Mouse (Mus musculus): ENCODE results near the gene Fkbp8. TPM values are rescaled to one million over a fixed set of nuclear protein-coding genes. Genes with fewer than 3 reads are reported as not detected.

The Fkbp8 gene
- total RNA-seq (2021) = 100 to 1,000 TPM; 311 to 344 TPM

DNA sequence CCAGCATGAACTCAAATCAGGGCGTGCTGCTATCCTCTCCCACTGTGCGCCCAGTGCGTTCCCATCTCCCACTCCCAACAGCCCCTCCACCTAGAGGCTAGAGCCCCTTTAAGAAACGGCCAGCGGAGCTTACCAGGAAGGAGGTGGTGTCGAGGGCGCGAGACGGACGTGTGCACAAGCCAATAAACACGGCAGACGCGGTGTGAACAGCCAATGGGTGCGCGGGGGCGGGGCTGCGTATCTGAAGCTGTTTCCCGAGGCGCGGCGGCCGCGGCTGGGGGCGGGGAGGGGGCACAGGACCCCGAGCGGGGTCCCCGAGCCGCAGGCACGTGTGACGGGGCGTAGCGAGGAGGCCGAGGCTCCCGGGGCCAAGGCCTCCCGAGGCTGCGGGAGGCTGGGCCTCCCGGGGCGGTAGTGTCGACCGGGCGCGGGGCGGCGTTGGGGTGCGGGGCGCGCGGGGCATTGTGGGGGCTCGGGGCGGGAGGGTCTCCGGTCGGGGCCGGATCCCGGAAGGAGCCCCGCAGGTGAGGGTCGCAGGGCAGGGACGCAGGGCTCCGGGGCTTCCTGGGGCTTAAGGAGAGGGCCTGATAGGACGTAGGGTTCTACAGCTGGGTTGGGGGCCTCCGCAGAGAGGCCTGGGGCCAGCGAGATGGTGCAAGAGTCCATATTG, at the start of gene Fkbp8, which contains the start of gene Kxd1:
Gene Fkbp8, plus strand, starts transcription at position 213 of the 670 bp plus-strand sequence.
Gene Kxd1, minus strand, starts transcription at position 445 of the 670 bp plus-strand sequence.
- intact Hi-C loops (cut with DNase I) = no loop called here

DNA sequence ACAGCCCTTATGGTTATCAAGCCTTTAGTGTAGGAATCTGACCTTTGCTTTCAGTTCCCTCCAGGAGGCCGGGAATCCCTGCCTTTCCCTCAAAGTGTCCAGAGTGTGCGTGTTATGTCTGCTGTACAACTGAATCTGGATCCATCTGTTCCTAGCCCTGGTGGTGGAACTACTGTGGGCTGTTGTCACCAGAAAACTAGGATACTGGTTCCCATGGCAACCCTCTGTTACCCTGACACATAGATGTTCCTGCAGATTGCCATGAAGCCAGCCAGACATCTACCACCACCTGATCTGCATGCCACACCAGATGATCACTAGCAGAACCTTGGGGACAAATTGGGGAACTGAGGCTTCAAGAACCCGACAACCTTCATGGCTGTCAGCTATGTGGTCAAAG, 45.6 kb upstream of the Fkbp8 start:
- no peak for DNase-seq
- intact Hi-C loops (cut with DNase I) = no loop called here

More for the DNA sequence above, at the start of gene Fkbp8, which contains the start of gene Kxd1:
- peak; percentile 98 for DNase-seq

DNA sequence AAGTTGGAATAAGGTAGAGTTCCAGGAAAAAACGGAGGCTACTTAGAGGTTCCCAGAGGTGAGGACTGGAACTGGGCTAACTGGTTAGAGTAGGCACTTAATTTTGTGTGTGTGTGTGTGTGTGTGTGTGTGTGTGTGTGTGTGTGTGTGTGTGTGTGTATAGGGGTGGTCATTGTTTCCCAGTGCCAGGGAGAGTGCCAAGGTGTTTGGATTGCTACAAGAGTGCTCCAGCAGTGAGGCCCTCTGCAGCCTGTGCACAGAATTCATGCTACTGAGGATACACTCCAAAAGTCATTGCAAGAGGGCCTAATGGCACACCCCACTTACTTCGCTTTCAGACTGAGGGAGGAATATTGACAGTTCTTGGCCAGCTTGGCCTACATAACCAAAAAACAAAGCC, 44.6 kb upstream of the Fkbp8 start:
- no peak for DNase-seq
- intact Hi-C loops (cut with DNase I) = no loop called here

DNA sequence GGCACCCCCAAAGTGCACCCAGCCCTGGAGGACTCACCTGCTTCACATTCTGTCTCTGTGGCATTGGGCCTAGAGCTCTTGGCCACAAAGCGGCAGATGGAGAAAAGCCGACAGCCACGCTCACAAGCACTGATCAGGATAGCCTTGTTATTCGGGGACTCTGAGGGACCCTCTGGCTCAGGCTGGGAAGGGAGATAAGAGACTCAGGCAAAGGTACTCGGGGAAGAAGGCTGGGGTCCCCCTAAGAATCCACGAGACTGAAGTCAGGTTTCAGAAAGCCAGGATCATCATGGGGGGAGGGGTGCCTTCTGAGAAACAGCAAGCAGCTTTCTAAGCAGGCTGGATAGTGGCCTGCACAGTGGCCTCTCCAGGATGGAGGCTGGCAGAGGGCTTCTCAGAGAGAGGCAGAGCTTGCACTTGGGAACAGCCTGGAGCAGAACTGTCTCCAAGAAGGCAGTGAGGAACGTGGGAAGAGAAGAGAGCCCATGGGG, 41.3 kb upstream of the Fkbp8 start:
- intact Hi-C loops (cut with DNase I) = no loop called here
- DNase-seq = no peak

DNA sequence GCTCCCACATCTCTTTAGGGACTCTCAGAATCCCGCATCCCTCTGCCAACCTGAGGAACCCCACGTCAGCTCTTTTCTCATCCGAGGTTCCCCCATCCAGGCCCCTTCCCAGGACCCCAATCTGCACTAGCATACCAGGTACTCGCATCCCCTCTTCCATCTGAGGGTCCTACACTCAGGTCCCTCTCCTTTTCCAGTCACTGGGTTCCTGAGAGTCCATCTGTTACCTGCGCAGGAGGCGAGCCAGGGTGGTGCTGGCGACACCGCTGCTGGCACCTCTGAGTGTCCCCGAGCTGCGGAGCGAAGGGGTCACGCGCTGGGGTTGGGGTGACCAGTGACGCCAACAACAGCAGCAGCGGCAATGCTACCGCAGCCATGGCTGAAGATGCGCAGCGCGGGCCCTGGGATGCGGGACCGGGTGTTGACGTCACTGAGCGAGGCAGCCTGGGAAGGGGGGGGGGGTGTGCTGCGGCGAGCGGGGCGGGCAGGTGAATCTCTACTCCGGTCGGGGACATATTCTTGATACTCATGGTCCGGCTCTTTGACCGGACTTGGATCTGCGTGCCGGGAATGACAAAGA, 40.5 kb upstream of the Fkbp8 start, which contains the start of gene Tmem59l:
Gene Tmem59l, minus strand, starts transcription at position 418 of the 580 bp plus-strand sequence.
- intact Hi-C loops (cut with DNase I) = no loop called here
- DNase-seq = no peak

DNA sequence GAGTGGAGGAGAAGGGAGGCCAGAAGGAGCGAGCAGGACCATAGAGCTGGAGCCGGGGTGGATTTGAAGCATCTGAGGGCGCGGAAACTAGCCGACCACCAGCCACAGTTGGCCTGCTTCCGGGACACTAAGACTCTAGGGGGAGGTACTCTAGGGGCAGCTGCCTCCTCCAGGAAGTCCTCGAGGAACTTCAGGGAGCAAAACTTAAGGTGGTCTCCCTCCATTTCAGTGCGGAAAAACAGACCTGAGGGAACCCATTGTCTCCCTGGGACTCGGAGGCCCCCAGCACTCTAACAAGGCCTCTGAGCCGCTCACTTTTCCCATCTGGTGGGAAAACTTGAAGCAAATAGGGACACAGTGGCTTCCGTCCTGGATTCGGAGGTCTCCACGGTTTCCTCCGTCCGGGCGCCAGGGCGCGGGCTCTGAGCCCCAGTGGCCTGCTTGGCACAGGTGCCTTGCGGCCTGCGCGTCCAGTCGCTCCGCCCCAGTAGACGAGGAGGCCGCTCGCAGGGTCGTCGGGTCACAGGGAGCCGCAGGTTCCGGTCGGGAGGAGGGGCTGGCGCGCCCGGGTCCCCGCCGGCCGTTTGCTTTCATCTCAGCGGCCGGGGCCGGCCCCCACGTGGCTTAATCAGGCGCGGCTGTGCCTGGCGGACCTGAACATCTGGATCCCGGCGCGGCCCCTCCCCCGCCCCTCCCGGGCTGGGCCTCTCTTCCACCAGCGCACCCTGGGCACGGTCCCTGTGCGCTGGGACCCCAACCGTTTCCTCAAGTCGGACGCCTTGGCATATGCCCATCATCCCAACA, 39.3 kb upstream of the Fkbp8 start:
- intact Hi-C loops (cut with DNase I) = no loop called here
- DNase-seq = no peak

DNA sequence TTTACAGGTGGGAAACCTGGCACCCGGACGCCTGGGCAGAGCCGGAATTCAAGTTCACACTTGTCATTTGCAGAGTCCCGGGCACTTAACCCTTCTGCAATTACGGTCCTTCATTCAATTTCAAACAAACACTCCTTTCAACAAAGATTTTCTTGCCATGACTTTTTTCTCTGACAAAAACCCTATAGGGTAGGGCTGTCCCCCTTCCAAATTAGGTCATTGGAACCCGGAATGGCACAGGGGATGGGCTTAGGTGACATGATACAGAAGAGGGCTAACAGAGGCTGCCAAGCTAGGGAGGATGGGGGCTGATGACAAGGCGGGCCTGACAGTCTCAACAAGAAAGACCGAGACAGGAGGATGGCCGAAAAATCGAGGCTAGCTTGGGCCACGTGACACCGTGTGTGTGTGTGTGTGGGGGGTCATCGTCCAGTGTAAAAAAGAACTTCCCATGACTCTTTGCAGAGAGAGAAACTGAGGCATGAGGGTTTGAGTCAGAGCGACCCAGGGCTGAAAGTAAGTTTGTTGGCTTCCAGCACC, 38.5 kb upstream of the Fkbp8 start:
- intact Hi-C loops (cut with DNase I) = no loop called here
- DNase-seq = no peak

DNA sequence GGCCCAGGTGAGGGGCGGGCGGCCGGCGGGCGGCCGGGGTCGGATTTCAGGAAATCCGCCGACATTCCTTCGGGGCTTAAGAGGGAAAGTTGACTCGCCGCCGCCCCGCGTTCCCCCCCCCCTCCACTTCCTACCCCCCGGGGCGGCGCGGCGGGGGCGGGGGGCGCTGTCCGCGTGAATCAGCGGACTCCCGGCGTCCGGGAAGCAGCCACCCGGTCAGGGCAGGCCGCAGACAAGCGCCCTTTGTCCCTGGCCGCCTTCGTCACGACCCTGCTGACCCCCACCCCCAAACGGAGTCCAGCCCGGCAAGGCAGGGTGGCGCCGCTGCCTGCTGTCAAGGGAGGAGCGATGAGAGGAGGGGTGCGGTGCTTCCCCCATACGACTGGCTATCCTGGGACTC, 37.9 kb upstream of the Fkbp8 start:
- DNase-seq = no peak
- intact Hi-C loops (cut with DNase I) = no loop called here

DNA sequence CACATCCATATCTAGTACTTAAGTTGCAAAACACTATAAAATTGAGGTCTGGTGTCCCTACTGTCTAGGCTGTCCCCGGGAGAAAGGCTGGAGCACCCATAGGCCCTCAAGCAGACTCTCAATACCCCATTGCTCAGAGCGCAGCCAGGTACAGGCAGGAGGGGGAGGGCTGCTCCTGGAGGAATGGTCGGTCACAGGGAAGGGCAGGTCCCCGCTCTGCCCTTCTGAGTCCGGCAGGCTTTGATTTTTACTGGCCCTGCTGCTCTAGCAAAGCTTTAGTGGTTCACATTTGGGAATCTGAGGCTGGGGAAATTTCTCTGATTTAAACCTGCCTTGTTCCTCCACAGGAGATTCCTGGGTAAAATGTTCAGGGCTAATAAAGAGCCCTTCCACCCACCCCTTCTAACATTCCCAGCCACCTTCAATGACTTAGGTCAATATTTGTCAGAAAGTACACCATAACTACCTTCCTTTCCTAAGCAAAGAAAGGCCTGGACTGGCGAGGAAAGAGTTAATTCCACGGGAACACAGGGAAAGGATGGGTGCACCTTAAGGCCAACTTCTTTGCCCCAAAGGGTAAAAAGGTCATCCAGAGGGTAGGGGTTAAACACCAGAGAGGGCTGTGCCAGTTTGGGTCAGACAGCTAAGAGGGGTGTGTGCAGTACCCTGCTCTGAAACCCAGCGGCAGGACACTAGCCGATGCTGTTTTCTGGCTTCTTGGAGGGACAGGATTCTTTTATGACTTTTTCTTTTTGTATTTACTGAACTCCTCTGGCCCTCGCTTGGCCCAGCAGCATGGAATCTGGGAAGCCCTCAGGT, 37.3 kb upstream of the Fkbp8 start:
- intact Hi-C loops (cut with DNase I) = no loop called here
- no peak for DNase-seq

DNA sequence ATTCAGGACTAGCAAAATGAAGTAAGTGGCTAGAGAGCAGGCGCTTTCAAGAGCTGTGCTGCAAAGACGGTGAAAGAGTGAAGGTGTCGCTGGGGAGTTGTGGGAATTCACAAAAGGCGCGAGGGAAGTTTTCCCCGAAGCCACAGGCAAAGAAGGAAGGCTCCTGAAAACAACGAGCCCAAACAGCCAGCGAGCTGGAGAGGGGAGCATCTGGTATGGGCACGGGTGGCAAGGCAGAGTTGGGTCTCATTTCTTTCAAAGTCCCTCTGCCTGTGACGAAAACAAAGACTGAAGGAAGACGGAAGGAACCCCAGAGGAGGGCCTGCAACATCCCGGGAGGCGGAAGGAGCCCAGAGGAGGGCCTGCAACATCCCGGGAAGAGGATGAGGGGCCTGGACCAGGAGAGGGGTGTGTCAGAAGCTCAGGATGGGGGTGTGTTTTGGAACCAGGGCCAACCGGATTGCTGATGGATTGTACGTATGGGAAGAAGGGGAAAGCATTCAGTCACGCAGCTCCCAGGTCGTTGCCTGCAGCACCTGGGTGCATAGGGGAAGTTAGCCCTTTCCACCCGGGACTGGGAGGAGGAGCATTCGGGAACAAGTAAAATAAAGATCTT, 36.5 kb upstream of the Fkbp8 start:
- DNase-seq = no peak
- intact Hi-C loops (cut with DNase I) = no loop called here

DNA sequence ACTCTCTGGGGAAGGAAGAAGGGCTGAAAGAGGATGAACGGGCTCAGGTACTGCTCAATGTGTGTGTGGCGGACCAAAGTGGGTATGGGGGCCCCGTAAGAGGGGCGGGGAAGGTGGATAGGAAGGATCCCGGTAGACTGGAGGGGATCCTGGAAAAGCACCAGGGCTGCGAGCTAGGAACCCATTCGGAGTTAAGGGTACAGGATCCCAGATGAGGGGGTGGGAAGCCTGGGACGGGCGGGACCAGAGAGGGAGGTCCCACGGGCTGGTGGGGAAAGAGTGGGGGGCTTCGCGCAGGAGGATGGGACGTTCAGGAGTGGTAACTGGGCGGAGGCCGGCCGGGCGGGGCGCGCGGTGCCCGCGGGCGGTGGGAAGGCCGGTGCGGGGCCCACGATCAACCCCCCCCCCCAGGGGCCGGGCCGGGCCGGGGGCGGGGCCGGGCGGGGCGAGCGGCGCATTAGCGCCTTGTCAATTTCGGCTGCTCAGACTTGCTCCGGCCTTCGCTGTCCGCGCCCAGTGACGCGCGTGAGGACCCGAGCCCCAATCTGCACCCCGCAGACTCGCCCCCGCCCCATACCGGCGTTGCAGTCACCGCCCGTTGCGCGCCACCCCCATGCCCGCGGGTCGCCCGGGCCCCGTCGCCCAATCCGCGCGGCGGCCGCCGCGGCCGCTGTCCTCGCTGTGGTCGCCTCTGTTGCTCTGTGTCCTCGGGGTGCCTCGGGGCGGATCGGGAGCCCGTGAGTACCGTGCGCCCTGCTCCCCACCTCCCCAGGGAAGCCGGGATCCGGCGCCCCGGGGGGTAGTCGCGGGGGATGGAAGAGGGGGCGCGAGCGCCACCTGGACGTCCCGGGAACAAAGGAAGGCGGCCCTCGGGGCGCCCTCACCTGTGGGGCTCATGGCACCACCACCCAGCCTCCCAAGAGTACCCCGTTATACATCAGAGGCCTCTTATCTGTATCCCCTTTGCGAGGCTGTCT, 34.6 kb upstream of the Fkbp8 start, which contains the start of gene Crlf1:
Gene Crlf1, plus strand, starts transcription at position 495 of the 977 bp plus-strand sequence.
- DNase-seq = no peak
- intact Hi-C loops (cut with DNase I) = no loop called here

DNA sequence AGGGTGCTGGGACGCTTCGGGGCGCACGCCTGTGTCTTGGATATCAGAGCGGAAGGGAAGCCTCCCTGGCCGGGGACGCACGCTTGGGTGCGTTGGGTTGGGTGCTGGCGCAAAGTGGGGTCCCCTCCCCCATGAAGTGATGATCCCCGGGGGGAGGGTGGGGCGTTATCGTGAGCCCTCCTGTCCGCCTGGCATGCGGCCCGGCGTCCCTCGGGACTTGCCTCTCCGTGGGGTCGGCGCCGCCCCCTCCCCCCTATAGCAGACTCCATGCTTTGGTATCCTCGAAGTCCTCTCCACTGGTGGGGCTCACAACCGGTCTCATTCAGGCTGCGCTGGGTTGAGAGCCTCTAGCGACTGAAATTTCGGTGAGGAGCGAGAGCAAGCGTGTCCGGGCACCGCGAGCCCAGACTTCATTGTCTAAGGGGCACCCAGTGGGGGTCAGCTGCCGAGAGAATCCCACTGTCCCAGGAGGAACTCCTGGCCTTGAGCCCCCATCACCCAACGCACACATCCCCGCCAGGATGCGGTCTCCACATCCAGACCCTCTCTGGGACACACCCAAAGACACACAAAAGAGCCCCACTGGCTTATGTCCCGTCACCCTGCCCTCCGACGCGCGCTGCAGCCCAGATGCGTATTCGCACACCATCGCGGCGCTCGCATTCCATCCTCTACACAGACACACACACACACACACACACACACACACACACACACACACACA, 33.7 kb upstream of the Fkbp8 start:
- DNase-seq = no peak
- intact Hi-C loops (cut with DNase I) = no loop called here

DNA sequence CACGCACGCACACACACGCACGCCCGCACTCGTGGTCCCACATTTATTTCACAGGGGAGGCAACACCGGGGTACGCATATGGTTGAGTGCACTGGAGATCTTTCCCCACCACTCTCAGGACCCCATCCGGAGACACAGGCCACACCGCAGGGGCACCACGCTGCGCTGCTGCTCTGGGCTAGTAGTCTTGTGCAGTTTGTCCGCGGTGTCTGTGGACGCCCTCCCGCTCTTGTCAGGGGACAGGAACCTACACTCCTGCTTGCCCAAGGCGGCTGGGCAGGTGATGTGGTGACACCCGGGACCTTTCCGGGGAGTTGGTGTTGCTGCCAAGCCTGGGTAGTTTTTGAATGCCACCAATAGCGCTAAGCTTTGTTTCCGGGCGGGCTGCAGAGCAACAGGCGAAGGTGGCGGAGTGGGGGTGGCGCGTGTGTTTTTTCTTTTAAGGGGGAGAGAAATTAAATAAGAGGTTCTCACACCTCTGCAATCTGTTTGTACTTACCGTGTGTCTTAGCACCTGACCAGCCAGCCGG, 33.0 kb upstream of the Fkbp8 start:
- no peak for DNase-seq
- intact Hi-C loops (cut with DNase I) = no loop called here

DNA sequence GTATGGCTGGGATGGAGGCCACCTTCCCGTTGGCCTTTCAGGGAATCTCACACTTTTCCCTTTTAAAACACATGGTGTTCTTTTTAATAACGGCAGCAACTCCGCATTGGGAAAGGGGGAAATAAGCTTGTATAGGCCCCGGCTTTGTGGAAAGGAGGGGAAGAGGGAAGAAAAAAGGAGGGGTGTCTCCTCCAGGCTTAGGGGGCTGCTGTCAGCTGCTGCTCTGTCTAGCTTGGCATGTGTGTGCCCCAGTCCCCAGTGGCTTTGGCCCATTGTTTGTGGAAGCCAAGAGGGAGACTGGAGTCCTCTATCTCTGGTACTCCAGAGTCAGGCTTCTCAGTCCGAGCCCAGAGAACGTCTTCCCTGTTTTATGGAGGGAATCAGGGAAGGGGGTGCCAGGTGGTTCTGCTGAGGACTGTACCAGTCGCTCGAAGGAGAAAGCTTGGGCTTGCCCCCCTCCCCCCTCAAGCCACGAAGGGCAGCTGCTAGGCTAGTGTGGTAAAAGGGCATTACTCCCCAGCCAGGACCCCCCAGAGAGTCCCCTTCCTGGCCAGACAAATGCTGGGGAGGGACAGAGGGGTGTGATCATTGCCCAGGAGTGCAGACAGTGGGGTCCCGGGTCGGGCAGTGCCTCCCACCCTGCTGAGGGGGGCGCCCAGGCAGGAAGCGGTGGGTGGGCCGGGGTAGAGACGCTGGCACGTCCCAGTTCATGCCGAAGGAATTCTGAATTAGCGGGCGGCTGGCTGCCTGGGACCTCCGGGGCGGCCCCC, 32.3 kb upstream of the Fkbp8 start:
- intact Hi-C loops (cut with DNase I) = no loop called here
- DNase-seq = no peak

DNA sequence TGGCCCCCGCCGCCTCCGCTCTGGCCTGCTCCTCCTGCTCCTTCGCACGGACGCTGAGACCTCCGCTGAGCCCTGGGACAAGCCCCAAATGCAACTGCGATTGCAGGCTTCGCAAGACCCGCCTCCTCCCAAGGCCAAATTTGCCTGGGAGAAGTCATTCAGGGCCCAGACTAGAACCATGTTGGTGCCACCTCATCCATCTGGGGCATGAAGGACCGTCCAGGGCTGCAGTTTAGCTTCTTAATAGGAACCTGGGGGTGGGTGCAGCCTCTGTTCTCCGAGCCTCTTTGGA, 31.8 kb upstream of the Fkbp8 start:
- intact Hi-C loops (cut with DNase I) = no loop called here
- no peak for DNase-seq

DNA sequence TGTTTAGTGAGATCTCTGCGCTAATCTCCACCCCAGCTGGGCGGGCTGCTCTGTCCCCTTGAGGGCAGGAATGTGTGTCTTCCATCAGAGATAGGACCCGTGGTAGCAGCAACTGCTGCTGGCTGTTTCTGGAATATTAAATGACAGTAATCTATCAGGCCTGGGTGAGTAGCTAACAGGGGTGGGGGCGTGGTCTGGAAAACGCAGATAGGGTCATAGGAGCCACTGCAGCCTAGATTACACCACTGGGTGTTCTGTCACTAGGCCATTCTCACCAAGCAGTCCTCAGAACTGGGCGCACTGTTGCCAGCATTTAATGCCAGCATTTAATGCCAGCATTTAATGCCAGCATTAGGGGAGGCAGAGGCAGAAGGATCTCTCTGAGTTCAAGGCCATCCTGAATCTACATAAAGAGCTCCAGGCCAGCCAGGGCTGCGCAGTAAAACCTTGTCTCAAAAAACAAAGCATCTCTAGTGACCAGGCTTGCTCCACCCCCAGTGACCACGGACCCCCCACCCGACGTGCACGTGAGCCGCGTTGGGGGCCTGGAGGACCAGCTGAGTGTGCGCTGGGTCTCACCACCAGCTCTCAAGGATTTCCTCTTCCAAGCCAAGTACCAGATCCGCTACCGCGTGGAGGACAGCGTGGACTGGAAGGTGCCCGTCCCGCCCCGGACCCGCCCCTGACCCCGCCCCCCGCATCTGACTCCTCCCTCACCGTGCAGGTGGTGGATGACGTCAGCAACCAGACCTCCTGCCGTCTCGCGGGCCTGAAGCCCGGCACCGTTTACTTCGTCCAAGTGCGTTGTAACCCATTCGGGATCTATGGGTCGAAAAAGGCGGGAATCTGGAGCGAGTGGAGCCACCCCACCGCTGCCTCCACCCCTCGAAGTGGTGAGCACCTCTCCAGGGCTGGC, 26.9 kb upstream of the Fkbp8 start:
- no peak for DNase-seq
- intact Hi-C loops (cut with DNase I) = loop anchor here (5.0 kb wide), 2 partner anchors 118 to 168 kb away; no protein-coding TSS in a partner anchor

All from left cerebral cortex, postnatal 4 days (tissue).